Mouse (Mus musculus): Measurements from ENCODE around the gene Ccn5. TPM values are rescaled to one million over a fixed set of nuclear protein-coding genes. Genes with fewer than 3 reads are reported as not detected.

Ccn5 gene
- polyA plus RNA-seq, 1 experiment from 2014 or later, result 0.57 TPM

GRCm38 (mm10) chr2:163823771-163824170, 3.1 kb downstream of the Ccn5 start:
- no peak overlapping the region for H3K9ac ChIP-seq (replicated peaks; ENCODE audit: low read length)
- H3K4me3 ChIP-seq (replicated peaks; ENCODE audit: low read depth, low read length), result no peak overlapping the region
- H3K9me3 ChIP-seq (ENCODE audit: control insufficient read depth, low read length), result no peaks in the 10 kb centered on the region
- H3K36me3 ChIP-seq (ENCODE audit: control insufficient read depth, insufficient read depth, low read length), result no peaks in the 10 kb centered on the region
- WGBS, result 18% methylated on average over 11 of the region's 11 CpGs
- ATAC-seq (ENCODE audit: low FRiP score, low TSS enrichment), result no peak
- H3K4me2 ChIP-seq (ENCODE audit: low read length), result no peak overlapping the region
- no peaks in the 10 kb centered on the region for H3K4me1 ChIP-seq (ENCODE audit: control insufficient read depth, insufficient read depth, low read length)
- no peaks in the 10 kb centered on the region for H3K27me3 ChIP-seq (ENCODE audit: control insufficient read depth, insufficient read depth, low read length)
- DNase-seq, result peak; percentile 15
- H3K27ac ChIP-seq (replicated peaks; ENCODE audit: low read depth, low read length), result no peak overlapping the region

GRCm38 (mm10) chr2:163825861-163826260, 5.2 kb downstream of the Ccn5 start:
- ATAC-seq (ENCODE audit: low FRiP score, low TSS enrichment) (no peak), DNase-seq (no peak)
- Histone ChIP-seq H3K9me3 (ENCODE audit: control insufficient read depth, low read length) (no peaks in the 10 kb centered on the region), H3K4me2 (ENCODE audit: low read length) (no peak overlapping the region), H3K27ac (replicated peaks; ENCODE audit: low read depth, low read length) (no peak overlapping the region), H3K4me1 (ENCODE audit: control insufficient read depth, insufficient read depth, low read length) (no peaks in the 10 kb centered on the region), H3K27me3 (ENCODE audit: control insufficient read depth, insufficient read depth, low read length) (no peaks in the 10 kb centered on the region), H3K36me3 (ENCODE audit: control insufficient read depth, insufficient read depth, low read length) (no peaks in the 10 kb centered on the region), H3K9ac (replicated peaks; ENCODE audit: low read length) (no peak overlapping the region), H3K4me3 (replicated peaks; ENCODE audit: low read depth, low read length) (no peak overlapping the region)
- WGBS, result 89% methylated on average over 1 of the region's 1 CpGs

- H3K4me1 ChIP-seq (ENCODE audit: control insufficient read depth, insufficient read depth, low read length), result no peaks in the 10 kb centered on the region
- no peaks in the 10 kb centered on the region for H3K27me3 ChIP-seq (ENCODE audit: control insufficient read depth, insufficient read depth, low read length)
- H3K4me2 ChIP-seq (ENCODE audit: low read length), result no peak overlapping the region
- H3K9ac ChIP-seq (replicated peaks; ENCODE audit: low read length), result no peak overlapping the region
- no peaks in the 10 kb centered on the region for H3K36me3 ChIP-seq (ENCODE audit: control insufficient read depth, insufficient read depth, low read length)
- 81% methylated on average over 5 of the region's 5 CpGs for WGBS
- no peak overlapping the region for H3K27ac ChIP-seq (replicated peaks; ENCODE audit: low read depth, low read length)
- DNase-seq (no peak), ATAC-seq (ENCODE audit: low FRiP score, low TSS enrichment) (no peak)
- no peak overlapping the region for H3K4me3 ChIP-seq (replicated peaks; ENCODE audit: low read depth, low read length)
- H3K9me3 ChIP-seq (ENCODE audit: control insufficient read depth, low read length), result no peaks in the 10 kb centered on the region
These were observed 5.8 kb downstream of the Ccn5 start for GRCm38 (mm10) chr2:163826494-163826893.

GRCm38 (mm10) chr2:163831163-163831562, 10.5 kb downstream of the Ccn5 start:
- DNase-seq (no peak), ATAC-seq (ENCODE audit: low FRiP score, low TSS enrichment) (no peak)
- H3K9me3 ChIP-seq (ENCODE audit: control insufficient read depth, low read length), result no peaks in the 10 kb centered on the region

GRCm38 (mm10) chr2:163838043-163838442, 17.4 kb downstream of the Ccn5 start:
- ATAC-seq (ENCODE audit: low FRiP score, low TSS enrichment) (no peak), DNase-seq (peak; percentile 91)
- H3K27ac ChIP-seq (replicated peaks; ENCODE audit: low read depth, low read length), result no peak overlapping the region
- no peaks in the 10 kb centered on the region for H3K9me3 ChIP-seq (ENCODE audit: control insufficient read depth, low read length)
- H3K4me2 ChIP-seq (ENCODE audit: low read length), result no peak overlapping the region
- WGBS, result 32% methylated on average over 9 of the region's 9 CpGs
- H3K9ac ChIP-seq (replicated peaks; ENCODE audit: low read length), result no peak overlapping the region
- no peaks in the 10 kb centered on the region for H3K36me3 ChIP-seq (ENCODE audit: control insufficient read depth, insufficient read depth, low read length)
- 0 out of 2 replicates have a peak, but pooled peaks cover 4% of the 10 kb centered on the region for H3K4me1 ChIP-seq (ENCODE audit: control insufficient read depth, insufficient read depth, low read length)
- H3K4me3 ChIP-seq (replicated peaks; ENCODE audit: low read depth, low read length), result no peak overlapping the region
- H3K27me3 ChIP-seq (ENCODE audit: control insufficient read depth, insufficient read depth, low read length), result peaks cover 4% of the 10 kb centered on the region; the same call in 1 of the 2 replicates

More at GRCm38 (mm10) chr2:163831163-163831562, 10.5 kb downstream of the Ccn5 start:
- H3K4me3 ChIP-seq (replicated peaks; ENCODE audit: low read depth, low read length), result no peak overlapping the region
- WGBS, result 69% methylated on average over 1 of the region's 1 CpGs
- H3K4me1 ChIP-seq (ENCODE audit: control insufficient read depth, insufficient read depth, low read length), result no peaks in the 10 kb centered on the region
- H3K4me2 ChIP-seq (ENCODE audit: low read length), result no peak overlapping the region
- no peaks in the 10 kb centered on the region for H3K27me3 ChIP-seq (ENCODE audit: control insufficient read depth, insufficient read depth, low read length)
- no peak overlapping the region for H3K27ac ChIP-seq (replicated peaks; ENCODE audit: low read depth, low read length)
- no peaks in the 10 kb centered on the region for H3K36me3 ChIP-seq (ENCODE audit: control insufficient read depth, insufficient read depth, low read length)
- no peak overlapping the region for H3K9ac ChIP-seq (replicated peaks; ENCODE audit: low read length)

- H3K4me1 ChIP-seq (ENCODE audit: control insufficient read depth, insufficient read depth, low read length), result 0 out of 2 replicates have a peak, but pooled peaks cover 4% of the 10 kb centered on the region
- no peak overlapping the region for H3K27ac ChIP-seq (replicated peaks; ENCODE audit: low read depth, low read length)
- no peak overlapping the region for H3K4me2 ChIP-seq (ENCODE audit: low read length)
- peak; percentile 40; the same call in 1 of the 2 replicates for ATAC-seq (ENCODE audit: low FRiP score, low TSS enrichment)
- H3K9ac ChIP-seq (replicated peaks; ENCODE audit: low read length), result no peak overlapping the region
- peaks cover 4% of the 10 kb centered on the region; the same call in 1 of the 2 replicates for H3K27me3 ChIP-seq (ENCODE audit: control insufficient read depth, insufficient read depth, low read length)
- H3K9me3 ChIP-seq (ENCODE audit: control insufficient read depth, low read length), result no peaks in the 10 kb centered on the region
- DNase-seq, result peak; percentile 86
- no peaks in the 10 kb centered on the region for H3K36me3 ChIP-seq (ENCODE audit: control insufficient read depth, insufficient read depth, low read length)
- no peak overlapping the region for H3K4me3 ChIP-seq (replicated peaks; ENCODE audit: low read depth, low read length)
- 16% methylated on average over 6 of the region's 6 CpGs for whole genome bisulfite sequencing
These were observed 18.9 kb downstream of the Ccn5 start for GRCm38 (mm10) chr2:163839519-163839918.

GRCm38 (mm10) chr2:163842043-163842442, 21.4 kb downstream of the Ccn5 start:
- H3K4me3 ChIP-seq (replicated peaks; ENCODE audit: low read depth, low read length), result no peak overlapping the region
- H3K9ac ChIP-seq (replicated peaks; ENCODE audit: low read length), result no peak overlapping the region
- peaks cover 4% of the 10 kb centered on the region; the same call in 1 of the 2 replicates for H3K27me3 ChIP-seq (ENCODE audit: control insufficient read depth, insufficient read depth, low read length)
- H3K27ac ChIP-seq (replicated peaks; ENCODE audit: low read depth, low read length), result no peak overlapping the region
- H3K4me1 ChIP-seq (ENCODE audit: control insufficient read depth, insufficient read depth, low read length), result 0 out of 2 replicates have a peak, but pooled peaks cover 4% of the 10 kb centered on the region
- DNase-seq (no peak), ATAC-seq (ENCODE audit: low FRiP score, low TSS enrichment) (no peak)
- H3K36me3 ChIP-seq (ENCODE audit: control insufficient read depth, insufficient read depth, low read length), result no peaks in the 10 kb centered on the region
- H3K9me3 ChIP-seq (ENCODE audit: control insufficient read depth, low read length), result no peaks in the 10 kb centered on the region
- no peak overlapping the region for H3K4me2 ChIP-seq (ENCODE audit: low read length)
- 54% methylated on average over 4 of the region's 4 CpGs for WGBS

- H3K27ac ChIP-seq (replicated peaks; ENCODE audit: low read depth, low read length), result no peak within 1 kb of the TSS
- no peaks in the 10 kb centered on the region for H3K36me3 ChIP-seq (ENCODE audit: control insufficient read depth, insufficient read depth, low read length)
- DNase-seq (peak; percentile 81), ATAC-seq (ENCODE audit: low FRiP score, low TSS enrichment) (no peak)
- peaks cover 76% of the 10 kb centered on the region for H3K27me3 ChIP-seq (ENCODE audit: control insufficient read depth, insufficient read depth, low read length)
- H3K9ac ChIP-seq (replicated peaks; ENCODE audit: low read length), result no peak within 1 kb of the TSS
- no peaks in the 10 kb centered on the region for H3K4me1 ChIP-seq (ENCODE audit: control insufficient read depth, insufficient read depth, low read length)
- no peaks in the 10 kb centered on the region for H3K9me3 ChIP-seq (ENCODE audit: control insufficient read depth, low read length)
- H3K4me2 ChIP-seq (ENCODE audit: low read length), result peak within 1 kb of the TSS; percentile 37
- peak within 1 kb of the TSS; percentile 24 for H3K4me3 ChIP-seq (replicated peaks; ENCODE audit: low read depth, low read length)
- WGBS, result 1% methylated on average over 38 of the region's 38 CpGs
These were observed 32.8 kb downstream of the Ccn5 start, which contains the start of gene Kcnk15 for GRCm38 (mm10) chr2:163853461-163853901. Kcnk15 (plus strand) TSS chr2:163853651.

- ATAC-seq (ENCODE audit: low FRiP score, low TSS enrichment), result peak; percentile 55; the same call in 1 of the 2 replicates
- no peaks in the 10 kb centered on the region for H3K9me3 ChIP-seq (ENCODE audit: control insufficient read depth, low read length)
- DNase-seq, result no peak
- H3K9ac ChIP-seq (replicated peaks; ENCODE audit: low read length), result no peak overlapping the region
- no peaks in the 10 kb centered on the region for H3K36me3 ChIP-seq (ENCODE audit: control insufficient read depth, insufficient read depth, low read length)
- H3K4me3 ChIP-seq (replicated peaks; ENCODE audit: low read depth, low read length), result no peak overlapping the region
- H3K27ac ChIP-seq (replicated peaks; ENCODE audit: low read depth, low read length), result no peak overlapping the region
- H3K4me2 ChIP-seq (ENCODE audit: low read length), result no peak overlapping the region
- WGBS, result 75% methylated on average over 6 of the region's 6 CpGs
- H3K27me3 ChIP-seq (ENCODE audit: control insufficient read depth, insufficient read depth, low read length), result peaks cover 55% of the 10 kb centered on the region
- H3K4me1 ChIP-seq (ENCODE audit: control insufficient read depth, insufficient read depth, low read length), result no peaks in the 10 kb centered on the region
These were observed 36.6 kb downstream of the Ccn5 start for GRCm38 (mm10) chr2:163857233-163857632.

Data from midbrain, embryonic 14.5 days (tissue).